Mouse (Mus musculus): ENCODE results near the gene Poldip2.

GRCm38 (mm10) chr11:78505430-78505829 is 6.6 kb upstream of the Poldip2 start:
- TF ChIP-seq GATA1 (IDR thresholded peaks at IDR 0.05; ENCODE audit: borderline replicate concordance, low read length), result no peak
- TF ChIP-seq FLI1 (IDR thresholded peaks at IDR 0.05; ENCODE audit: low read length), result no peak

All from megakaryocyte, embryonic 14.5 days (primary cell).